Mouse (Mus musculus) megakaryocyte, embryonic 14.5 days (primary cell): ENCODE data around the gene Rasgrp1.

Experiments
- FLI1 ChIP-seq: IDR thresholded peaks from 2 replicates; pipeline ENCODE4 v1.6.1; 2012; ENCODE audit warnings: low read length, inconsistent platforms, mixed read lengths
- GATA1 ChIP-seq: IDR thresholded peaks from 3 replicates; pipeline ENCODE4 v1.6.1; 2012; ENCODE audit warnings: mixed read lengths, low read length, inconsistent platforms, borderline replicate concordance

DNA sequence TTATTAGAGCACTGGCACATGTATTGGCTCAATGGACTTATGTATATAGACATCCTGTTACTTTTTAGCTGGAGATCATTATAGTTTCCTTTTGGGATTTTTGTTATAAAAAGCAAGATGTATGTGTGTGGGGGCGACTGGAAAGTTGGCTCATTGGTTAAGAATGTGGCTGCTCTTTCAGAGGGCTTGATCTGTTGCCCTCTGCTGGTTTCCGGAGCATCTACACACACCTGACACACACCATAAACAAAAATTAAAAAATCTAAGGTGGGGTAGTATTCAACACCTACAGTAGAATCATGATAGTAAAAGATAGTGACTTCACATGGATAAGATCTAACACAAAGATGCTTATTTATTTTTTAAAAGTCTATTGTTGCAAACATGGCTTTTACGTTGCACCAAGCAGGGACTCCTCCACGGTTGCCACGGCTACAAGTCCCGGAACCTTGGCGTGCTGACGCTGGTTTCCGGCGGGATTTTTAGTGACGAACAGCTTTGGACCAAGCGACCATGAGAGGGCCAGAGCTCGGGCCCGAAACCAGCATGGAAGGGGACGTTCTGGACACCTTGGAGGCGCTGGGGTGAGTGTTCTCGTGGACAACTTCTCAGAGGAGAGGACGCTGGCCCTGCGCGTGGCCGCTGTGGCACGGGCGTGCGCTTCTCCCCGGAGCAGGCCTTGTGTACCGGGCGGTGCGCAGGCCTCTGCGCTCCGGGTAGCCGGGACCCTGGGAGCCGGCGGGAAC, 93.4 kb downstream of the Rasgrp1 start, which contains the start of gene Fam98b:
- no peak for TF ChIP-seq GATA1
- no peak for TF ChIP-seq FLI1
